Mouse (Mus musculus): ENCODE results near the gene Znrf4. TPM values are rescaled to one million over a fixed set of nuclear protein-coding genes. Genes with fewer than 3 reads are reported as not detected.
A peak's percentile ranks its signal among the peaks of the same experiment; 100 is the strongest.

Gene Znrf4
- polyA plus RNA-seq, 1 experiment, result not detected

DNA sequence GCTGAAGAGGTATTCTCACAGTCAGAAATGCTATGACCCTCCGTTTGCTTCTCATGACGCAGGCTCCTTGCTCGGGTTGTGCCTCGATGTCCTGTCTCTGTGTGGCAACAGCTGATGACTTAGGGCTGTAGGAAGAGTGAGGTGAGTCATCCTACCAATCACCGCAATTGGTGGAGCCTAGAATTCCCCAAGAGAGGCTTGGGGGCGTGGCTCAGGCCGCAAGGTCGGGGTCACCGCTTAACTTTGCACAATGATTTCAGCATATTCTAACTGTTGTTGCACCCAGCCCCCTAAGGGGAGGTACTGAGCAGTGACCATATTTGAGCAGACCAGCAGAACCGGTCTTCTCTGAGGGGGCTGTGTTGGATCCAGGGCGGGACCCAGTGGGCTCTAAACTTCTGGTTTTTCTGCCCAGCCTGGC, 34.0 kb downstream of the Znrf4 start:
- Histone ChIP-seq H3K79me2 (ENCODE audit: control insufficient read depth, insufficient read depth) (peaks cover 25% of the 10 kb centered on the region), H3K36me3 (ENCODE audit: control insufficient read depth, insufficient read depth) (no peaks in the 10 kb centered on the region), H3K4me3 (no peak overlapping the region), H3K27me3 (ENCODE audit: control insufficient read depth, insufficient read depth, insufficient read length) (no peaks in the 10 kb centered on the region), H3ac (ENCODE audit: control insufficient read depth, insufficient read length) (no peak overlapping the region), H3K4me2 (ENCODE audit: low read depth) (peak overlapping the region; percentile 43)
- TF ChIP-seq POLR2A (IDR thresholded peaks at IDR 0.05; ENCODE audit: insufficient read length, low read depth), result peak; percentile 33
- peak in 2 of 3 experiments; percentile 75 to 83 for TF ChIP-seq MYOD1 (IDR thresholded peaks at IDR 0.05; ENCODE audit: control insufficient read depth in 1 of 3, insufficient read length in 2 of 3, low read depth in 2 of 3)
- TF ChIP-seq MAX (IDR thresholded peaks at IDR 0.05; ENCODE audit: low read depth), result no peak
- no peak for TF ChIP-seq TCF12 (IDR thresholded peaks at IDR 0.05; ENCODE audit: insufficient read depth, poor library complexity, severe bottlenecking)
- peak; percentile 74; the same call in 1 of the 2 replicates for TF ChIP-seq CEBPB (IDR thresholded peaks at IDR 0.05; ENCODE audit: insufficient read depth, poor library complexity, severe bottlenecking)
- TF ChIP-seq TCF3 (IDR thresholded peaks at IDR 0.05; ENCODE audit: insufficient read length, low read depth), result no peak
- TF ChIP-seq USF1 (IDR thresholded peaks at IDR 0.05; ENCODE audit: low read depth), result no peak
- no peak for TF ChIP-seq REST (IDR thresholded peaks at IDR 0.05; ENCODE audit: insufficient read depth, insufficient read length)
- TF ChIP-seq MYOG (IDR thresholded peaks at IDR 0.05; ENCODE audit: control insufficient read depth in 1 of 3, insufficient read depth in 1 of 3, insufficient read length in 2 of 3, low read depth in 2 of 3), result peak; percentile 11 to 80 (median 43)
- TF ChIP-seq POLR2AphosphoS2 (IDR thresholded peaks at IDR 0.05; ENCODE audit: insufficient read length, low read depth), result no peak
- no peak for TF ChIP-seq E2F4 (IDR thresholded peaks at IDR 0.05; ENCODE audit: insufficient read depth)
- TF ChIP-seq SRF (IDR thresholded peaks at IDR 0.05; ENCODE audit: control insufficient read depth, insufficient read length, low read depth), result peak; percentile 83

DNA sequence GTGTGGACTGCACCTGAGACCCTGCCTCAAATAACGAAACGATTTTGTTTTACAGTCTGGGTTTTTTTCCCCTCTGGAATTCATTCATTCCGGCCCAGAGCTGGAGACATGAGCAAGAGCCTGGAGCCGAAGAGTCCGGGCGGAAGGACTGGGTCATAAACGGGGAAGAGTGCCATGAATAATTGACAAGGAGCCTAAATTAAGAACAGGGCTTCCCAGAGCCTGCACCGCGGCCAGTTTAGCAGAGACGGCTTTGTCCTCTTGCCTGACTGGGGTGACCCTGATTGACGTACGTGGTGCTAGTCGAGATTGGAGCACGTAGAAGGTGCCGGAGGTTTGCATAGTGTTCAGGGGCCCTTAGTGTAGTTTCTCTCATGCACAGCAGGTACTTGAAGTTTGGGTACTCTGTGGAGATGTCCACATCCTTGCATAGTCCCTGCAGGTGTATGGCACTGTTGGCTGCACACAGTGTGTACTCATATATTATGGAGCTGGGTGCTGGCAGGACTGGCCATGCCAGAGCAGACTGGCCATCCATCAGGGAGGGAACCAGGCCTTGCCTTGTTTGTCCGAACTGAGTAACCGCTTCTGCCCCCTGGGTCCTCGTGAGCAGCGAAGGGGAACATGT, 34.9 kb downstream of the Znrf4 start:
- no peak for TF ChIP-seq REST (IDR thresholded peaks at IDR 0.05; ENCODE audit: insufficient read depth, insufficient read length)
- no peak for TF ChIP-seq POLR2A (IDR thresholded peaks at IDR 0.05; ENCODE audit: insufficient read length, low read depth)
- no peak for TF ChIP-seq SRF (IDR thresholded peaks at IDR 0.05; ENCODE audit: control insufficient read depth, insufficient read length, low read depth)
- TF ChIP-seq E2F4 (IDR thresholded peaks at IDR 0.05; ENCODE audit: insufficient read depth), result no peak
- TF ChIP-seq POLR2AphosphoS2 (IDR thresholded peaks at IDR 0.05; ENCODE audit: insufficient read length, low read depth), result no peak
- no peak for TF ChIP-seq USF1 (IDR thresholded peaks at IDR 0.05; ENCODE audit: low read depth)
- no peak for TF ChIP-seq CEBPB (IDR thresholded peaks at IDR 0.05; ENCODE audit: insufficient read depth, poor library complexity, severe bottlenecking)
- no peak for TF ChIP-seq MYOG (IDR thresholded peaks at IDR 0.05; ENCODE audit: control insufficient read depth in 1 of 3, insufficient read depth in 1 of 3, insufficient read length in 2 of 3, low read depth in 2 of 3)
- TF ChIP-seq MYOD1 (IDR thresholded peaks at IDR 0.05; ENCODE audit: control insufficient read depth in 1 of 3, insufficient read length in 2 of 3, low read depth in 2 of 3), result no peak
- TF ChIP-seq TCF12 (IDR thresholded peaks at IDR 0.05; ENCODE audit: insufficient read depth, poor library complexity, severe bottlenecking), result no peak
- no peak for TF ChIP-seq TCF3 (IDR thresholded peaks at IDR 0.05; ENCODE audit: insufficient read length, low read depth)
- no peak for TF ChIP-seq MAX (IDR thresholded peaks at IDR 0.05; ENCODE audit: low read depth)
- H3K79me2 ChIP-seq (ENCODE audit: control insufficient read depth, insufficient read depth), result peaks cover 30% of the 10 kb centered on the region
- no peaks in the 10 kb centered on the region for H3K27me3 ChIP-seq (ENCODE audit: control insufficient read depth, insufficient read depth, insufficient read length)
- no peak overlapping the region for H3K4me3 ChIP-seq
- H3K4me2 ChIP-seq (ENCODE audit: low read depth), result peak overlapping the region; percentile 43
- H3ac ChIP-seq (ENCODE audit: control insufficient read depth, insufficient read length), result no peak overlapping the region
- H3K36me3 ChIP-seq (ENCODE audit: control insufficient read depth, insufficient read depth), result no peaks in the 10 kb centered on the region

DNA sequence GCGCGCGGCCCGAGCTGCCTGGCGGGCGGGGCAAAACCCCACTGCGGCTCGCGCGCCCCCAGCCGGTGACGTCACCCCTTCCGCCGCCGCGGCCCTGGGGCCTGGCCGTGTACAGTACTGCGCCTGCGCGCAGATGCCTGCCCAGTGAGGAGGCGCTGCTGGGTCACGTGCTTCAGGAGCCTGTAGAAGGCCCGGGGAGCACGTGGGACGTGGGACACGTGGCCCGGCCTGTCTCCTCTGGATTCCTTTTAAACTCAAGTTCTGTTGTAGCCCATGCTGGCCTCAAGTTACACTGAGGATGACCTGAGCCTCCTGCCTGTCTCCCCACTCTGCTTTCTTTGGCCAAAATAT, 35.9 kb downstream of the Znrf4 start, which contains the start of gene Ptprs:
Gene Ptprs (minus strand): TSS at position 82 of the 351 bp plus-strand sequence.
- H3K36me3 ChIP-seq (ENCODE audit: control insufficient read depth, insufficient read depth), result no peaks in the 10 kb centered on the region
- H3K27me3 ChIP-seq (ENCODE audit: control insufficient read depth, insufficient read depth, insufficient read length), result no peaks in the 10 kb centered on the region
- TF ChIP-seq E2F4 (IDR thresholded peaks at IDR 0.05; ENCODE audit: insufficient read depth), result no peak
- TF ChIP-seq SRF (IDR thresholded peaks at IDR 0.05; ENCODE audit: control insufficient read depth, insufficient read length, low read depth), result peak; percentile 37
- no peak for TF ChIP-seq CEBPB (IDR thresholded peaks at IDR 0.05; ENCODE audit: insufficient read depth, poor library complexity, severe bottlenecking)
- TF ChIP-seq MAX (IDR thresholded peaks at IDR 0.05; ENCODE audit: low read depth), result peak; percentile 97
- TF ChIP-seq POLR2A (IDR thresholded peaks at IDR 0.05; ENCODE audit: insufficient read length, low read depth), result no peak
- TF ChIP-seq USF1 (IDR thresholded peaks at IDR 0.05; ENCODE audit: low read depth), result peak; percentile 98
- TF ChIP-seq TCF12 (IDR thresholded peaks at IDR 0.05; ENCODE audit: insufficient read depth, poor library complexity, severe bottlenecking), result no peak
- TF ChIP-seq TCF3 (IDR thresholded peaks at IDR 0.05; ENCODE audit: insufficient read length, low read depth), result no peak
- no peak for TF ChIP-seq REST (IDR thresholded peaks at IDR 0.05; ENCODE audit: insufficient read depth, insufficient read length)
- TF ChIP-seq MYOD1 (IDR thresholded peaks at IDR 0.05; ENCODE audit: control insufficient read depth in 1 of 3, insufficient read length in 2 of 3, low read depth in 2 of 3), result no peak
- no peak for TF ChIP-seq POLR2AphosphoS2 (IDR thresholded peaks at IDR 0.05; ENCODE audit: insufficient read length, low read depth)
- peak in 1 of 3 experiments; percentile 28 for TF ChIP-seq MYOG (IDR thresholded peaks at IDR 0.05; ENCODE audit: control insufficient read depth in 1 of 3, insufficient read depth in 1 of 3, insufficient read length in 2 of 3, low read depth in 2 of 3)
- H3K79me2 ChIP-seq (ENCODE audit: control insufficient read depth, insufficient read depth), result peaks cover 35% of the 10 kb centered on the region
- H3ac ChIP-seq (ENCODE audit: control insufficient read depth, insufficient read length), result peak within 1 kb of the TSS; percentile 61
- H3K4me2 ChIP-seq (ENCODE audit: low read depth), result peak within 1 kb of the TSS; percentile 81
- peak within 1 kb of the TSS; percentile 89 for H3K4me3 ChIP-seq

DNA sequence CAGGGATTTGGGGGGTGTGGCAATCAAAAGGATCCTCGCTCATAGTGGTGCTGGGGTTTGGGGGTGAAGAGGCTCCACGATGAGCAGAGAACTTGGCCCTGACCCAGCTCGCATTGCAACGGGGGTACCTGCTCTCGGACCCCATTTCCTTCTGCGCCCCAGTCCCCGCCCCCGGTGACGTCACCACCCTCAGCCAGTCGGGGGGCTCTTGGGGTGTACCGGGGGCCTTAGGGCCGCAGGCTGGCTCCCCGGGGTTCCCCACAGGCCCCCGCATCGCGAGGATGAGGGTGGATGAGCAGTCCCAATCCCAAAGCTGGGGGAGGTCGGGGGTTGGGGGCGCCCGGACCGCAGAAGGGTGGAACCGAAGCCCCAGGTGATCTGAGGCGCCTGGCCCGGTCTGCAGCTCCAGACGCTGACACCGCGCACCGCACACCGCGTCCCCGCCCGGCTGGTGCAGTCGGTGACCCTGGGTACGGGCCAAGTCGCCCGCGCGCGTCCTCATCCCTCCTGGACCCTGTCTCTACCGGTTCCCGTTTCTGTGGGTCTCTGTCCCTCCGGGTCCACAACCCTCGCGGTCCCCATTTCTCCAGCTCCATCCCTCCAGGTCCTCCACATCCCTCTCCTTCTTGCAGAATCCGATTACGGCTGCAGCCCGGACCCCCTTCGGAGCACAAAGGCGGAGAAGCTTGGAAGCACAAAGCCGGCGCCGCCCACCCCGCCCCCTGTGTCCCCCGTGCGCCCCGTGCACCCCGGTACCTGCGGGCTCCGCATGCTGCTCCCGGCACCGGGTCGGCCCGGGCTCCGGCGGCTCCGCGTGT, 36.4 kb downstream of the Znrf4 start:
- H3K36me3 ChIP-seq (ENCODE audit: control insufficient read depth, insufficient read depth), result no peaks in the 10 kb centered on the region
- peak; percentile 70 for TF ChIP-seq POLR2A (IDR thresholded peaks at IDR 0.05; ENCODE audit: insufficient read length, low read depth)
- TF ChIP-seq POLR2AphosphoS2 (IDR thresholded peaks at IDR 0.05; ENCODE audit: insufficient read length, low read depth), result no peak
- TF ChIP-seq USF1 (IDR thresholded peaks at IDR 0.05; ENCODE audit: low read depth), result no peak
- peaks cover 41% of the 10 kb centered on the region for H3K79me2 ChIP-seq (ENCODE audit: control insufficient read depth, insufficient read depth)
- H3K27me3 ChIP-seq (ENCODE audit: control insufficient read depth, insufficient read depth, insufficient read length), result no peaks in the 10 kb centered on the region
- peak overlapping the region; percentile 81 for H3K4me2 ChIP-seq (ENCODE audit: low read depth)
- H3K4me3 ChIP-seq, result peak overlapping the region; percentile 89
- H3ac ChIP-seq (ENCODE audit: control insufficient read depth, insufficient read length), result peak overlapping the region; percentile 61
